Mouse (Mus musculus) limb, embryonic 12.5 days (tissue): ENCODE results near the gene Zbtb11. TPM values are rescaled to one million over a fixed set of nuclear protein-coding genes. Genes with fewer than 3 reads are reported as not detected.
"Not testable (repeated sequence)": the region's sequence is repeated elsewhere in the genome, so short reads cannot be mapped to it uniquely, and the experiment has no call there.

Experiments
- ATAC-seq: fragments of 200-750 bp; cut with Nextera tagmentation; 2 replicates; pipeline ENCODE4 v1.8.0; 2017; ENCODE audit warnings: low read depth, moderate TSS enrichment; ENCODE audit not compliant: insufficient number of reproducible peaks, insufficient read depth, low FRiP score, low TSS enrichment
- H3K27ac ChIP-seq: fragments of 300-500 bp; sonication (generic); 2 replicates; pipeline ENCODE4 v1.5.1; 2016; ENCODE audit warnings: mild to moderate bottlenecking, moderate library complexity
- H3K27me3 ChIP-seq: fragments of 300-500 bp; sonication (generic); 2 replicates; pipeline ENCODE4 v1.6.1; 2016; ENCODE audit warnings: mild to moderate bottlenecking, moderate library complexity
- H3K36me3 ChIP-seq: fragments of 300-500 bp; sonication (generic); 2 replicates; pipeline ENCODE4 v1.6.1; 2016; ENCODE audit warnings: mild to moderate bottlenecking, moderate library complexity
- H3K4me1 ChIP-seq: fragments of 300-500 bp; sonication (generic); replicated peaks from 2 replicates; pipeline ENCODE4 v1.6.1; 2016
- H3K4me2 ChIP-seq: fragments of 300-500 bp; sonication (generic); 2 replicates; pipeline ENCODE4 v1.6.1; 2016; ENCODE audit warnings: mild to moderate bottlenecking, moderate library complexity
- H3K4me3 ChIP-seq: fragments of 300-500 bp; sonication (generic); replicated peaks from 2 replicates; pipeline ENCODE4 v1.5.1; 2016; ENCODE audit warnings: mild to moderate bottlenecking
- H3K9ac ChIP-seq: fragments of 300-500 bp; sonication (generic); replicated peaks from 2 replicates; pipeline ENCODE4 v1.6.1; 2016; ENCODE audit warnings: mild to moderate bottlenecking, moderate library complexity
- H3K9me3 ChIP-seq: fragments of 300-500 bp; sonication (generic); 2 replicates; pipeline ENCODE4 v1.6.1; 2016; ENCODE audit warnings: mild to moderate bottlenecking, moderate library complexity
- WGBS: fragments of 180-500 bp; shearing (Covaris S2); methylation state at CpG from one replicate; pipeline ENCODE4 v1.1.7; 2016; 5-methylcytosine and 5-hydroxymethylcytosine counted together
- polyA plus RNA-seq: library from polyadenylated mRNA; unstranded; fragments of >200 nt; fragmentation: Nextera tagmentation; extraction: Ambion mirVana; gene quantifications from 2 replicates; pipeline ENCODE4 v1.2.1, GENCODE M21; 2016

The Zbtb11 gene
- polyA plus RNA-seq, 1 experiment from 2014 or later = 22.7 TPM

- Histone ChIP-seq H3K27ac (no peak overlapping the region), H3K4me3 (no peak overlapping the region), H3K4me1 (no peaks in the 10 kb centered on the region), H3K36me3 (no peaks in the 10 kb centered on the region), H3K9ac (no peak overlapping the region), H3K4me2 (no peak overlapping the region), H3K9me3 (no peaks in the 10 kb centered on the region), H3K27me3 (no peaks in the 10 kb centered on the region)
- 47% methylated on average over 19 of the region's 19 CpGs for WGBS
- no peak for ATAC-seq
Measured at GRCm38 (mm10) chr16:55950946-55951678, 22.6 kb upstream of the Zbtb11 start.

- Histone ChIP-seq H3K4me1 (no peaks in the 10 kb centered on the region), H3K4me2 (no peak overlapping the region), H3K4me3 (no peak overlapping the region), H3K27me3 (no peaks in the 10 kb centered on the region), H3K9ac (no peak overlapping the region), H3K9me3 (no peaks in the 10 kb centered on the region), H3K27ac (no peak overlapping the region), H3K36me3 (no peaks in the 10 kb centered on the region)
- WGBS = 75% methylated on average over 7 of the region's 7 CpGs
- ATAC-seq = no peak; the same call in 1 of the 2 replicates
Measured at GRCm38 (mm10) chr16:55951679-55952327, 21.9 kb upstream of the Zbtb11 start.

- Histone ChIP-seq H3K27ac (no peak overlapping the region), H3K4me2 (no peak overlapping the region), H3K4me3 (no peak overlapping the region), H3K9me3 (no peaks in the 10 kb centered on the region), H3K27me3 (no peaks in the 10 kb centered on the region), H3K9ac (no peak overlapping the region), H3K4me1 (no peaks in the 10 kb centered on the region), H3K36me3 (no peaks in the 10 kb centered on the region)
- ATAC-seq = no peak
Measured at GRCm38 (mm10) chr16:55952771-55953170, 20.9 kb upstream of the Zbtb11 start.

GRCm38 (mm10) chr16:55954196-55954595 lies 19.5 kb upstream of the Zbtb11 start:
- H3K36me3 ChIP-seq, H3K4me3 ChIP-seq, H3K9ac ChIP-seq, H3K4me1 ChIP-seq, H3K27me3 ChIP-seq, H3K4me2 ChIP-seq, ATAC-seq, H3K27ac ChIP-seq, H3K9me3 ChIP-seq: not testable (repeated sequence)
- 86% methylated on average over 9 of the region's 9 CpGs for WGBS

- H3K4me3 ChIP-seq, ATAC-seq, H3K27ac ChIP-seq, H3K9me3 ChIP-seq, H3K27me3 ChIP-seq, H3K4me2 ChIP-seq, H3K9ac ChIP-seq, H3K36me3 ChIP-seq, H3K4me1 ChIP-seq: not testable (repeated sequence)
- 88% methylated on average over 6 of the region's 11 CpGs for WGBS
Measured at GRCm38 (mm10) chr16:55963068-55963467, 10.6 kb upstream of the Zbtb11 start.

- no peak overlapping the region for H3K27ac ChIP-seq
- ATAC-seq = no peak
- no peak overlapping the region for H3K4me3 ChIP-seq
- no peak overlapping the region for H3K4me2 ChIP-seq
- H3K9ac ChIP-seq = no peak overlapping the region
- H3K4me1 ChIP-seq = peaks cover 4% of the 10 kb centered on the region
- H3K9me3 ChIP-seq = no peaks in the 10 kb centered on the region
- H3K36me3 ChIP-seq = peaks cover 16% of the 10 kb centered on the region
- 69% methylated on average over 4 of the region's 4 CpGs for WGBS
- no peaks in the 10 kb centered on the region for H3K27me3 ChIP-seq
Measured at GRCm38 (mm10) chr16:55964126-55964949, 9.3 kb upstream of the Zbtb11 start.

GRCm38 (mm10) chr16:55966212-55966871 lies 7.3 kb upstream of the Zbtb11 start, which contains the start of gene Rpl24:
Gene Rpl24, plus strand, starts transcription at chr16:55966275.
- Histone ChIP-seq H3K36me3 (peaks cover 35% of the 10 kb centered on the region), H3K4me3 (peak within 1 kb of the TSS; percentile 75), H3K4me1 (peaks cover 11% of the 10 kb centered on the region), H3K4me2 (peak within 1 kb of the TSS; percentile 89), H3K9ac (peak within 1 kb of the TSS; percentile 89), H3K27me3 (no peaks in the 10 kb centered on the region), H3K27ac (peak within 1 kb of the TSS; percentile 91), H3K9me3 (no peaks in the 10 kb centered on the region)
- WGBS = under 1% methylated on average over 42 of the region's 42 CpGs
- ATAC-seq = peak; percentile 92

- ATAC-seq = no peak
- Histone ChIP-seq H3K9me3 (no peaks in the 10 kb centered on the region), H3K9ac (peak overlapping the region; percentile 89), H3K4me1 (peaks cover 14% of the 10 kb centered on the region), H3K4me3 (peak overlapping the region; percentile 75), H3K36me3 (peaks cover 44% of the 10 kb centered on the region), H3K27me3 (no peaks in the 10 kb centered on the region), H3K4me2 (peak overlapping the region; percentile 89), H3K27ac (no peak overlapping the region)
- 12% methylated on average over 1 of the region's 1 CpGs for WGBS
Measured at GRCm38 (mm10) chr16:55967221-55967620, 6.5 kb upstream of the Zbtb11 start.

GRCm38 (mm10) chr16:55969147-55969546 lies 4.5 kb upstream of the Zbtb11 start:
- Histone ChIP-seq H3K27ac (no peak overlapping the region), H3K4me3 (no peak overlapping the region), H3K9me3 (no peaks in the 10 kb centered on the region)

GRCm38 (mm10) chr16:55970416-55970815 lies 3.3 kb upstream of the Zbtb11 start:
- Histone ChIP-seq H3K27ac (no peak overlapping the region), H3K4me3 (no peak overlapping the region), H3K27me3 (no peaks in the 10 kb centered on the region), H3K4me1 (peaks cover 25% of the 10 kb centered on the region), H3K36me3 (peaks cover 45% of the 10 kb centered on the region), H3K9ac (no peak overlapping the region), H3K9me3 (no peaks in the 10 kb centered on the region), H3K4me2 (no peak overlapping the region)
- 93% methylated on average over 5 of the region's 5 CpGs for WGBS
- no peak for ATAC-seq

More at GRCm38 (mm10) chr16:55969147-55969546, 4.5 kb upstream of the Zbtb11 start:
- Histone ChIP-seq H3K36me3 (peaks cover 45% of the 10 kb centered on the region), H3K4me2 (no peak overlapping the region), H3K27me3 (no peaks in the 10 kb centered on the region), H3K4me1 (peaks cover 20% of the 10 kb centered on the region), H3K9ac (no peak overlapping the region)
- ATAC-seq = no peak
- 73% methylated on average over 3 of the region's 3 CpGs for WGBS
